Mouse (Mus musculus) embryo, embryonic 11 days (tissue): ENCODE results near the gene Man1a2.

Experiments used
- DNase-seq: peaks from one replicate; pipeline ENCODE4 v3.0.0-alpha.2; 2015

Gene Man1a2

GRCm38 (mm10) chr3:100684234-100684975, 898 bp downstream of the Man1a2 start:
- DNase-seq: peak; percentile 57

GRCm38 (mm10) chr3:100682841-100683240, 2.5 kb downstream of the Man1a2 start:
- DNase-seq: no peak

- no peak for DNase-seq
Measured at GRCm38 (mm10) chr3:100682281-100682680, 3.0 kb downstream of the Man1a2 start.

GRCm38 (mm10) chr3:100681448-100682092, 3.7 kb downstream of the Man1a2 start:
- DNase-seq: peak; percentile 73

GRCm38 (mm10) chr3:100680226-100680625, 5.1 kb downstream of the Man1a2 start:
- no peak for DNase-seq

- DNase-seq: no peak
Measured at GRCm38 (mm10) chr3:100678951-100679570, 6.2 kb downstream of the Man1a2 start.

- DNase-seq: no peak
Measured at GRCm38 (mm10) chr3:100675146-100675545, 10.2 kb downstream of the Man1a2 start.

GRCm38 (mm10) chr3:100670412-100670811, 14.9 kb downstream of the Man1a2 start:
- no peak for DNase-seq

- DNase-seq: no peak
Measured at GRCm38 (mm10) chr3:100653291-100653690, 32.0 kb downstream of the Man1a2 start.

- DNase-seq: no peak
Measured at GRCm38 (mm10) chr3:100641581-100641980, 43.7 kb downstream of the Man1a2 start.

- DNase-seq: no peak
Measured at GRCm38 (mm10) chr3:100636255-100636654, 49.0 kb downstream of the Man1a2 start.

GRCm38 (mm10) chr3:100634821-100635220, 50.5 kb downstream of the Man1a2 start:
- DNase-seq: no peak

GRCm38 (mm10) chr3:100618511-100618910, 66.8 kb downstream of the Man1a2 start:
- no peak for DNase-seq

- DNase-seq: no peak
Measured at GRCm38 (mm10) chr3:100610916-100611315, 74.4 kb downstream of the Man1a2 start.

- no peak for DNase-seq
Measured at GRCm38 (mm10) chr3:100604539-100604938, 80.8 kb downstream of the Man1a2 start.

- no peak for DNase-seq
Measured at GRCm38 (mm10) chr3:100599265-100599820, 86.0 kb downstream of the Man1a2 start.

GRCm38 (mm10) chr3:100591053-100591452, 94.2 kb downstream of the Man1a2 start:
- DNase-seq: no peak

- no peak for DNase-seq
Measured at GRCm38 (mm10) chr3:100582721-100583355, 102.5 kb downstream of the Man1a2 start.

- no peak for DNase-seq
Measured at GRCm38 (mm10) chr3:100572571-100573183, 112.6 kb downstream of the Man1a2 start.

GRCm38 (mm10) chr3:100568443-100569390, 116.6 kb downstream of the Man1a2 start:
- peak; percentile 5 for DNase-seq

- DNase-seq: no peak
Measured at GRCm38 (mm10) chr3:100563565-100563964, 121.7 kb downstream of the Man1a2 start.
